Mouse (Mus musculus): ENCODE data around the gene Elane.

GRCm38 (mm10) chr10:79920056-79920890, 34.2 kb downstream of the Elane start:
- TF ChIP-seq BHLHE40 (IDR thresholded peaks at IDR 0.05; ENCODE audit: borderline replicate concordance, low read depth, low read length) (no peak), GATA1 (IDR thresholded peaks at IDR 0.05; ENCODE audit: low read depth, low read length) (no peak), CTCF (IDR thresholded peaks at IDR 0.05 in 2 of 3, conservative IDR thresholded peaks at IDR 0.05 in 1 of 3; ENCODE audit: control insufficient read depth in 1 of 3, insufficient read depth in 1 of 3, low read depth in 2 of 3, low read length in 3 of 3, poor library complexity in 1 of 3, severe bottlenecking in 1 of 3) (no peak), NELFE (IDR thresholded peaks at IDR 0.05; ENCODE audit: low read depth, low read length) (no peak), POLR2A (IDR thresholded peaks at IDR 0.05; ENCODE audit: control insufficient read depth in 1 of 2, insufficient read depth in 1 of 2, low read depth in 1 of 2, low read length in 2 of 2, poor library complexity in 1 of 2) (no peak)
